Mouse (Mus musculus): Measurements from ENCODE around the gene Galntl6.

Gene Galntl6

DNA sequence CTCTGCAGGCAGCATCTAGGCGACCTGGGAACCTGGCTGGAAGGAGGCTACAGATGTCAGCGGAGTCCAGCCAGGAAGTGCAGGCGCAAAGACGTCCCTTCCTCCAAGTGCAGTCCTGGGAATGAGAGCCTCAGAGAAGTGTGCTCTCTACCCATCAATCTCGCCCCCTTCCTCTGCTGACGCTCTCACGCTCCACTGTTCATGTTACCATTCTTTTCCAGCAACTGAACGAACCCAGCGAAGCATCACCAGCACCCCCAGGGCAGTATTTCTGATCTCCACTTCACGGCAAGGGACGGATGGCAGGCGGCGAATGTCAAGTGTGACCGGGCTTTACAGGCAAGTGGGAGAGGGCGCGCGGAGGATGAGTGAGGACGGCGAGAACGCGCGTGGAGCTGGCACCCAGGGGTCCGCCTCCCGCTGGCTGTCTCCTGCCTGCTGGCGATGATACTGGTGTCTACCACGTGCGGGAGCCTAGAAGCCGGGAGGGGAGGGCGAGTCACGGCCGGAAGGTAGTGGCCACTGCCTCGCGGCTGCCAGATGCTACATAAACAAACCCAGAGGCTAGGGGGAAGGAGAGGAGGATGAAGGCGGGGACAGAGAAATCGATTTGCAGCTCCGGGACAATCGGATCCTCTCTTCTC, at the start of gene Galntl6:
Gene Galntl6, minus strand, starts transcription at position 445 of the 644 bp plus-strand sequence.
- no peak for DNase-seq (ENCODE audit: low spot score in 2 of 2)

DNA sequence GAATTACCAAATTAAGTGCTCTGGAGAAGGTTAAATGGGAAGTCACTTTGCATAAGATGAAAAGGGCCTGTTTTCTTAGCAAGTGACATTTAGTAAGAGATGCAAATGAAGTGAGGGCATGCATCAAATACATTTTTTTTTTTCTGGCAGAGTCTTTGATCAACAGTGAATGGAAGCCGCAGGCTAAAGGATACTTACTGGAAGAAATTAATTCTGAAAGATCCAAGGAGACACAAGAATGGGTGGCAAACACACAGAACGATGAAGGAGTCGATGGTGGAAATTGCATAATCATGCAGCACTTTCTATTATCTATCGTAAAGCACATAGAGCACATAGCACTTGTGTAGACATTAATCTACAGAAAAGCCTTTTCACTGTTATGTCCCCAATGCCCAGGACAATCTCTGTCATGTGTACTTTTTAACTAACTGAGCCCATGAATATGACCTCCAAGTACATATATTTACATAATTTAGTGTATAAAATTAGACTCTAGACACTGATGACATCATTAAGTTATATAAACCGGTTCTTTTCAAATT, 44.8 kb upstream of the Galntl6 start:
- DNase-seq (ENCODE audit: low spot score in 2 of 2), result no peak

DNA sequence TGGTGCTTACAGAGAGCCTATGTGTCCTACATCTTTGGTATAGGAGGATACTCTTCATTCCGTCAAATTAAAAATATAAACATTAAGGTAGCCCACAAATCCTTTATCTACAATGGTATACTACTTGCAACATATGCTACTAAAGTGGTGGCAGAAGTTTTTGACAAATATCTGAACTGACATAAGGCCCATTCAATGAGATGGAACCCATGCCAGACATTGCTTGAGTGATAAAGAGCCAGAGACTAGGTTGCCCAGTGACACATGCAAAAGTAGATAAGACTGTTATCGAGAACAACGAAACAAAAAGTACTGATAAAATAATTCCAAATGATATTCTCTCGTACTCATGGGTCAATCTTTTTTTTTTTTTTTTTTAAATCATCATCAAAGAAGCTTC, 31.3 kb upstream of the Galntl6 start:
- no peak for DNase-seq (ENCODE audit: low spot score in 2 of 2)

DNA sequence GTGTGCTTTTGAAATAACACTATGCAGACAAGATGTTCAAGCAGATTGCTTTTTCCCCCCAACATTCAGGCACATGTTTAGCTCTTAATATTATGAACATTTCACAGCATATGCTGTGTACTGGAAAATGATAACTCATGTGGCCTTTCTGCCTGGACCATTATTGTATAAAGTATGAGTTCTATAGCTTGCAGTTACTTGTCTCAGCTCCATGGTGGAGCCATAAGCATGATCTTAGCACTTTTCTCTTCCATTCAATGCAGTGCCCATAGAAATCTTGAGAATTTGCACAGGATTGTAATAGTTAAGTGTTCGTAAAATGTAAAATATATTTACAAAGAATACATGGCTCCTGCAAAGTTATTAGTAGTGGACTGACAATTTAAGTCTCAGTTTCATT, 18.6 kb upstream of the Galntl6 start:
- DNase-seq (ENCODE audit: low spot score in 2 of 2), result no peak

DNA sequence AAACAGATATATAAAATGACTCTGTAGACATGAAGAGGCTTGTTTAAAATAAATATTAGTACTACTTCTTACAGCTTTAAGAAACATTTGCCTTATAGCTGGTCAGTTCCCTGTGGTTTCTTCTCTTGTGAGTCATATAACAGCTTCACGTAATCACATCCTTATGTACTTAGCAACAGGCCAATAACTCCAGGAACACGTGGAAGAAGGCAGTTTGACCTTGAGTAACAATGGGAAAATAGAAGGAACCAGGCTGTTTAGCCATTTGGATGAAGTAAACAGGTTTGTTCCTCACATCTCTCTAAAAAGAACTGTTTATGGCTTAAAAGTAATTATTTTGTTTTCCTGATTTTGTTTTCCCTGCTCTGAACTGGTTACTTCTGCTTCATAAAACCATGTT, 2.7 kb upstream of the Galntl6 start:
- DNase-seq (ENCODE audit: low spot score in 2 of 2), result no peak

DNA sequence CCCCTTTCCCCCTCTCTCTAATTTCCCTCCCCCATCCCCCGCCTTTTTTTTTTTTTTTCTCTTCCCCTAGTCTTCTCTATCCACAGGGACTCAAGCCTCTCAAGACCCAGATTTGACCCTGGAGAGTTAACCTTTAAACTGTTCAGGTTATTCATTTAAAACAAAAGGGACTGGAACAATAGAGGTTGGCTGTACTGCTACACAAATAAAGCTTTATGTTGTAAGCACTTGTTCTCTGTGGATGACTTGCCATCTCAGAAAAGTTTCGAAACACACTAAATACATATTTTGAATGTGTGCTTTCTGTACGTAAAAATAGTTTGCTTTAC, 1.2 kb upstream of the Galntl6 start:
- DNase-seq (ENCODE audit: low spot score in 2 of 2), result no peak

DNA sequence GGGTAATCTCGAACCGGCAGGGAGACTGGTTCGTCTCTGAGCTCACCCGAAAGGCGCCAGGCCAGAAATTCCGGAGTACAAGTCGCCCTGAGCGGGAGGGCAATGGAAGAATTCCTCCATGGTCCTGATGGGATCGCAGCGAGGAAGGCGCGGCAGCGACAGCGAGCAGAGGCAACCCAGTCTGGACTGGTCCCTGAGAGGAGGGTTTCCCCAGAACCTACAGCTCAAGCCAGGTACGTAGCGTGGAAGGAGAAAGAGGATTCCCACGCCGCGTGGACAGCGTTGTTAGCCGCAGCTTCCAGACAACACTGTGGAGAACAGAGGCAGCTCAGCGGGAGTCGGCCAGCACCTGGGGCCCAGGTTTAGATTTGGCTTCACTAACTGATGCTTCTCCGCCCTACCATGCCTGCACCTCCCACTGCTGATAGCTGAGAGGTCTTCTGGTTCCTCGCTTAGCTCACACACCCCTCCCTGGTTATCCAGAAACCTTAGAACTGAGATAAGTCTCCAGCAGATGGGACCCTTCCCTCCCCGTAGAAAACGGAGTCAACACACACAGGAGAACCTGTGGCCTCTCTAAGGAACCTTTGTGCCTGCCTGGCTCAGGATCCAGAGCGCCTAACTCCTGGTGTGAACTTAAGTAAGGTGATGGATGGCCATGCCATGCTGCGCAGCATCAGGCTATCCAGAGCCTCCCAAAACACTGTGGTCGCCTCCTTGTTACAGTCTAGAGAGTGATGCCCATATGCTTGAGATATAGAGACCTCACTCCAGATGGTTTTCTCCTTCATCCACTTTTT, 600 bp upstream of the Galntl6 start:
- no peak for DNase-seq (ENCODE audit: low spot score in 2 of 2)

DNA sequence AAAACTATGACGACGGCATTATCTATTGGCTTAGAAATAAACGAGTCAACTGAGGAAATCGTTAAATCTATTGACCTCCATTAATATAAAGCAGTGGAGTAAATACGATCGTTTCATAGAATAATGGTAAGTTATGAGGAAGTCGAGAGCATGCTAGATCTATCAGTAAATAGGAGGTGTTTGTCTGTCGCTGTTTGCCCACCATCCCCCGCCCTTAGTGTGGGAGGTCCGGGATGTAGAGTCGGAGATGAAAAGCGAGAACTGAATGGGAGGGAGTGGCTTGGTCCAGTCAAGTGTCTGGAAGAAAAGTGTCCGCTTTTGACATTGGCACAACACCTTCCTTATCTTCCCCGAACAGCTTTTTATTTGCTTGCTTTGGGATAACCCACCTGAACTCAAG, 763 bp downstream of the Galntl6 start, which contains the start of gene BC030500:
Gene BC030500, plus strand, starts transcription at position 79 of the 400 bp plus-strand sequence.
- no peak for DNase-seq (ENCODE audit: low spot score in 2 of 2)

DNA sequence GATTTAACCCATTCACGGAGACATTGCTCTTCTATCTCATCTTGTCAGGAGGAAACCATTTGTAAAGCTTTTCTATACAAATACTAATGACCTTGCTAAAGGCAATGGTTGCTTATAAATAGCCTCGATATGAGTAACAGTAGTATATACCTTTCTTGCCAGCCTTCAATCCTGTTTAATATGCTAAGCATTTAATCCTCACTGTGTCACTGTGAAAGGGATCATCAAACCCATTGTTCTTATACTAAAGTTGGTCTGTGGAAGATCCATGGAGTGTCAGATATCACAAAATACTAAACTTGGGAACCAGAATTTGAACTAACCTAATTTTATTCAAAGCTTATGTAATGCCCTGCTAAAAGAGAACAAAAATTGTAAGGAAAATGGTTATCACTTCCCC, 8.0 kb downstream of the Galntl6 start:
- no peak for DNase-seq (ENCODE audit: low spot score in 2 of 2)

DNA sequence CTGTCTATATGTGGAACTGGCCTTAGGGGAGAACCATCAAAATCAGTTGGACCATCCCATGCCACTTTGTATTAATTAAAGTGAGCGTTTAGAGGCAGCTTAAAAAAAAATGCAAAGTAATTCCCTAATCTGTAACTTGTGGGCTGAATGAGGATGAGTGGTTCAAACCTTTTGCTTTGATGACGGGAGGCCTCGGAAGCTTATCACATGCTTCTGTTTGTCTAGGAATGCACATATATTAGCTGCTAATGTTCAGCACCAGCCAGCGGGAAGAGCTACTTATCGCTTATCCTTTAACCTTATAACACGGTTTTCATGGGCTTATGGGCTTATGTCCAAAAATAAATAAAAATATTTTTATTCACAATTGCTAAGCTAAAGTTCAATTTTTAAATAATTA, 16.5 kb downstream of the Galntl6 start:
- no peak for DNase-seq (ENCODE audit: low spot score in 2 of 2)

DNA sequence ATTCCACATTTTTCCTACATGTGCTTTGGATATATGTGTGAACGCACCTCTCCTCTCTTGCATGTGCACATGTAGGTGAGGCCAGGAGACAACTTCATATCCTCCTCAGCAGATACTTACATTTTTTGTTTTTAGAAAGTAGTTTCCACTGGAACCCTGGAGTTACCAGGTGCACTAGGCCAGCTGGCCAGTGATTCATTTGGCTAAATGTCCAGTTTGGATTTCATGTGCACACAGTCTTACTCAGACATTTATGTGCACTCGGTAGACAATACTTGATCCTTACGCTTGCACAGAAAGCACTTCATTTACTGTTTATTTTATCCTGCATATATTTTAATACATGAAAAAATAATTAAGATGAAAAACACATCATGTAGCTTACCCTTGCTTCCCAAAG, 21.8 kb downstream of the Galntl6 start:
- DNase-seq (ENCODE audit: low spot score in 2 of 2), result no peak

DNA sequence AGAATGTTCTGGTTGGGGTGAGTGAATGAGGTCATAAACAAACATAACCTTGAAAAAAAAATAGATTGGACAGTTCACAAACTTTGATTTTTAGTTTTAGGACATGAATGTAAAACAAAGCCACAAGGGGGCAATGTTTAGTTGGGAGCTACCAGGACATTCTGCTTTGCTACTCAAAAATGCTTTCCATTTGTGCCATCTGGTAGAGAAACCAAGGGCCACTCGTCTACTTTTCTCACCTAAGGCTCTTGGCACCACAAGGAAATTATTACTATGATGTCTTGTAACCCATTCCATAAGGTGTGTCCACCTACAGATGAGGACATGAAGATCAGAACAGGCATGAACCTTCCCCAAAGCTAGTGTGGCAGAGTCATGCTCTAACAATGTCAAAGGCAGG, 26.0 kb downstream of the Galntl6 start:
- no peak for DNase-seq (ENCODE audit: low spot score in 2 of 2)

DNA sequence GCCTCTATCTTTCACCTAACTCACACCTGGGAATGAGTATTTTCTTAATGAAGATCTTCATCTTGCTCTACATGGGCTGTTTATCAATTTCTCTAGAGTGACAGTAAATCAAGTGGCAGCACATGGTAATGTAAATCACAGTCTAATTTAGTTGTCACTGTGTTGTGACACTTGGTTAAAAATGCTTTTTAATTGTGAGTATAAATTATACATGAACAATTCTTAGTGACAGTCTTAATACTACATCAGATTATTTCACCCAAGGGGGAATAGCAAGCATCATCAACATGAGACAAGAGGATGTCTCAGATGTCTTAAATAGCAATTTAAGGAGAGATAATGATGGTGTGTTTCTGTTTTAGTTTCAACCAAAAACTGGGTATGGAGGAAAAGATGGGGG, 88.1 kb downstream of the Galntl6 start:
- no peak for DNase-seq (ENCODE audit: low spot score in 2 of 2)

DNA sequence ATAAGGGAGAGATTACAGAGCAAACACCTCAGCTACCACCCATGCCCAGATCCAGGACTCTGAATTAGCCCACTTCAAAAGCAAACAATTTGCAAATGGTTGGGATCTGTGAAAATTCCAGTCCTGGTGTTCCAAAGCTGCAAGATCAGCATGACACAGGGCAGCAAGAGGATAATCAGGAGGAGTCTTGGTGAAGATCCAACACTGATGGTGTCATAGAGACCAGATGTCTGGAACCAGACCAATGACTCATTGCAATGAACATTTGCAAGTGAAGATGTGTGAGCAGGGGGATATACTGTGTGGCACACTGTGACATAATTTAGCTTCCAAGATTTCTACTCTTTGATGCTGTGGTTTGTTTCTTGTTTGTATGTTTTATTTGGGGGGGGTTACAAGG, 107.2 kb downstream of the Galntl6 start:
- DNase-seq (ENCODE audit: low spot score in 2 of 2), result no peak

DNA sequence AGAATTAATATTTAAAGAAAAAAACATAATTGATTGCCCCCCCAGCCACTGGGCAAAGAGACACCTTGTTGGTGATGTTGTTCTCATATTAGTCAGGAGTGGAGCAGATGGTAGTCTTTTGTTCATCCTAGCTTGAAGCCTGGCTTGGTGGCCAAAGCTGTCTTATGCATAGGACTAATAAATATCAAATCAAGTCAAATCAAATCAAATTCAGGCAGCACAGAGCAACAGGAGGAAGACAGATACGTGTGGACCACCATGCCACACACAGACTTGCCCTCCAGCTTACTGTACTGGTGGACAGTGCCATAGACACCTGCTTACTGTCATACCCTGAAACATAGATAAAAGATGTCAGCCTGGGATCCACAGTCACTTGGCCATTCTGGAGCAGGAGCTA, 110.6 kb downstream of the Galntl6 start:
- no peak for DNase-seq (ENCODE audit: low spot score in 2 of 2)

DNA sequence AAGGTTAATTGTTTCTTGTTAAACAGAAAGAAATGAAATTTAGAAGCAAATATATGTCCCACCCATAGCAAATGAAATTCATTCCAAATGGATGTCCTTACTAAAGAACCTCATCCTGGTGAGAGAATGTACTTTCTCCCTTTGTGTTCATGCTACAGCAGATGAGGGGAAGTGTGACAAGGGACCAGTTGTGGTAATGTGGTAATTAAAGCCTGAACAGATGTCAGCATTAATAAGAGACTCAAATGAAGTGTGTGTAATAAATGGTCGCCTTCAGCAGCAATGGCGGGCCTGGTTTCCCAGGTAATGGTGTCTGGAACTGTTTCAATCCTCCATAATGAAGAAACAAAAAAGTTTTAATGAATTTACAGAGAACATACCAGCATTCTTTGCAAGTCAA, 158.7 kb downstream of the Galntl6 start:
- DNase-seq (ENCODE audit: low spot score in 2 of 2), result no peak

DNA sequence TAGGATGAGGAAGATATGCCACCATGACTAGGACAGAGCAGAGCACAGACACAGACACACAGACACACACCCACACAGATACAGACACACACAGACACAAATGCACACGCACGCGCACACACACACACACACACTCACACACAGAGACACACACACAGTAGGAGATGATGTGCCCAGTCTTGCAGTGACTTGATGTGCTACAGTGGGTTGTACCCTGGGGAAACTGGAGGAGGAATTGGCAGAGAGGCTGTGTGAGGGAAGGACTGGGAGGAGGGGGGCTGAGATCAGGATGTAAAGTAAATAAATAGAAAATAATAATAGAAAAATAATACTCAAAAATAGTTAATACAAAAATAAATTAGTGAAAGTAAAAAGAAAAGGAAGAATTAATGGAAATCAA, 174.5 kb downstream of the Galntl6 start:
- DNase-seq (ENCODE audit: low spot score in 2 of 2), result no peak

DNA sequence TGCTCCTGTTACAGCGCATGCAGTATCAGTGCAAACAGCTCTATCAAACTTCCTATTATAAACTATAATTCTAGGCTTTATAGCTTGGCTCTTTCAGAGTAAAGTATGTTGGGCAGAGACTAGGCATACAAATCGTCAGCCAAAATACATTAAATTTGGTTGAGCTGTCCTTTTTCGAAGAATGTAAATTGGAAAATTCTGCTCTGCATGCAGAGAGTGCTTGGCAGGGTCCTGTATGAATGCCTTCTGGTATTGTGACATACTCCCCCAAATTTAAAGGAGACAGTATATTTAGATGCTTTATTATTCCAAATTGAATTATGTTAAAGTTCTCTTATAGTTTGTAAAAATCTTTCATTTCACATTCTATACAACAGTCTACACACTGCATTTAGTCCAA, 220.7 kb downstream of the Galntl6 start:
- DNase-seq (ENCODE audit: low spot score in 2 of 2), result no peak

DNA sequence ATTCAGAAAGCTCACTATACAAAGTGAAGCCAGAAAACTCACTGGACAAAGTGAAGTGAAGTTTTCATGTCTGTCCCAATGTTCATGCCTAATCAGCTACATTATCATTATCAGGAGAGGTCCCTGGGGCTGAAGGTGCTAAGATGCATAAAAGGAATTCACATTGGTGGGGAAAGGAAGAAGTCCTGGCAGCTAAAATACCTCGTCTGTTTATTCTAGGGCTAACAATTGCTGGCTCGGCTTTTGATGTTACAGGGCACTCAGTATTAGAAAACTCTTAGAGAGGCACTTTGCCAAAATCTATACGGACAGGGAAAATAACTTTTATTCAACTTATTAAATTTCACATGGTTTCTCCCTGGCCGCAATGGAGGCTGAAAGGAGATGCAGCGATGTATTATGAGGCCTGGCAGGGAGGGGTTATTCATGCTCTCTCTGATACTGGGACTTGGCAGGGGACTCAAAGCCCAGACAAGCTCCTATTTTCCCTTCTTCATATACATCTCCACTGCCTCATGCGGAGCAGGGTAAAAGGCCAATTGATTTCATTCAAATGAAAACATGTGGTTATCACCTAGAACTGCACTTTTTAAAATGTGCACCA, 234.5 kb downstream of the Galntl6 start:
- DNase-seq (ENCODE audit: low spot score in 2 of 2), result no peak

DNA sequence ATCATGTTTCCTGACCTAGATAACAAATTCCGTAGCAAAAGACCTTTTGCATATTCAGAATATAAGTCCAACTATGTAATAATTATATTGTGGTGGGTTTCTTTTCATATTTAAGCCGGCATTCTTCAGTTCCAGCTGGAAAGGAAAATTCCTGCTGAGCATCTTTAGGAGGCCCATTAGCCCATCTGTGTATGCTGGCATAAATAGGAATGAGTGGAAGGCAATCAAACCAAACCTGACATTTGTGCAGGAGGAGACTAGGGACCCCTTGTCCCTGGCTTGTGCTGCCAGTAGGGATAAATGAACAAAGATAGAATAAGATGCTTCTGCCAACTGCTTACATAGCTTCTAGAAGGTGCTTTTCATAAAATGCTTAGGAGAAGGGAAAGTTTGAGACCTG, 243.4 kb downstream of the Galntl6 start:
- DNase-seq (ENCODE audit: low spot score in 2 of 2), result no peak

DNA sequence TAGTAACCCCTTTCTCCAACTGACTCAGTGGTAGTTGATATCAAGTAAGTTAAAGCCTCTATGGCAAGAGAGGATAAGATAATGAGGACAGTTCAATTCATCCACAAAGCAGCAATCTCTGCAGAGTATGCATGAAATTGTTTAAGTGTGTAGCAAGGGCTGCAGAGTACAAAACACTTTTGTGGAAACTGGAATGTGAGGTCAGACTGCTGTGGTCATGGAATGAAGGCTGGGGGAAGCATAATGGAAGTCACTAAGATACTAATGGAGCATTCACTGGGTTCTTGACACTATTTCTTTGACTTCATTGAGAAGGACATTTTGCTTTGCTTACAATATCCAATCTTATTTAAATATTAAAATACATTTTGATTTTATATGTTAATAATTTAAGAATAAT, 252.4 kb downstream of the Galntl6 start:
- no peak for DNase-seq (ENCODE audit: low spot score in 2 of 2)

DNA sequence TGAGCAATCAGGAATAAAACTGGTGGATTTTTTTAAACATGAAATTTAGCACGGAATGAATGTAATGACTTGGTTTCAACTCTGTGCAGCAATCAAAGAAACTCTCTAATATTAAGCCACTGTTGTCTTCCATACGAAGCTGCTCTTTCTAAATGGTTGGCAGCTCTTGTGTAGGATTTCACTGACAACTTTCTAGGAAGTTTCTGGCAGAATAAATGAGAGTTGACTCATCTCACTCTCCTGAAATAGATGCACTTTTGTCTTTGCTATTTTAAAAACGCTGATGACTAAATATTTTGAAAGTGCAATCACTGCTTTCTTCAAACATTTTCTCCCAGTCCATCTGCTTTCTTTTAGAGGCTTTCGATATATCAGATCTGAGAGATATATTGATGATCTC, 256.8 kb downstream of the Galntl6 start:
- DNase-seq (ENCODE audit: low spot score in 2 of 2), result no peak

DNA sequence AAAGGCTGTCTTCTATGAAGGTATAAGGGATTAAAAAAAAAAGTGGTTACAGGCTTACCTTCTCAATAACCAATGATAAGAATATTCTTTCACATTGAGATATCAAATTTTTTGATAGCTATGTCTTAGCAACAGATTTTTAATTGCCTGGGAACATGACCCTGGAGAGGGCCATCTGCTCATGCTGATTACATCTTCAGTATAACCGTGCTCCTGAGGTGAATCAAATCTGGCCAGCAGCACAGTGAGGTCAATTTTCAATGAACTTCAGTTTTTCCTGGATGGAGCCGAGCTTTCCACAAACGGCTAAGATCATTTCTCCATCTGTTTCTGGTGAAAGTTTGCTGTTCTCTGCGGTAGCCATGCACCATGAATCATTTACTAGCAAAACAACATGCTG, 306.0 kb downstream of the Galntl6 start:
- no peak for DNase-seq (ENCODE audit: low spot score in 2 of 2)
